Mouse (Mus musculus) layer of hippocampus, postnatal 36 days (tissue): ENCODE measurements at regions not wholly inside any gene's neighbourhood (a gene's known extent, or its start where the extent isn't known, plus 50 kb on each side); places are given as distances from the start of the nearest gene placed in this dataset.

Experiments
- DNase-seq, 2 experiments: peaks; one replicate each; pipeline ENCODE4 v3.0.0; 2022

DNA sequence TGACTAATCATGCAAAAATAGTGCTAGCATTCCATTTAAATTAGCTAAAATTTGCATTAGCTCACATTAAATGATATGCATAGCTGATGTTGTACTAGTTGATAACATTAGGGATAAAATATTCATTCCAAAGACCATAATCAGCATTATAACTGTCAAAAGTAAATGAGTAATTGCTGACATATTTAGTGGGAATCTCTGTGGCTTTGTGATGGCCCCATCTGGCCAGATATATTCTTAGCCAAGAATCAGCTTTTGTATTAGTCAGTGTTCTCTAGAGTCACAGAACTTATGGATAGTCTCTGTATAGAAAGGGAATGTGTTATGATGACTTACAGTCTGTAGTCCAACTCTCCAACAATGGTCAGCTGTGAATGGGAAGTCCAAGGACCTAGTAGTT is 171.2 kb downstream of the Gria2 start:
- DNase-seq: no peak

DNA sequence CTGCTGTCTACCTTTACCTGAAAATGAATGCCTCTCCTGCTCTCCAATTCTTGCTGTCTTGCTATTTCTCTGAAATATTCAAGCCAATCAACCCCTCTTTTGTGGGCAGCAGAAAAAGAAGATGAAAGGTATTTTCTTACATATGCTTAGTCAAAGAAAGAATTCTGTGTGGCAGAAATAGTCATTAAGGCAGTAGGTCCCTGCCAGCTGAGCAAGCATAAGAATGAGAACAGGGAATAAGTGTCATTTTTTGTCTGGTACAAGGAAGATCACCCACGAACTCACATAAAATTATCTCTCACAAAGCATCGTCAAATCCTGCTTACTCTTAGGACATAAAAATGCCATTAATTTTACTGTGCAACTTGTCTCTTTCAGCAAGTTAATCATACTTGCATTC is 192.2 kb downstream of the Gria2 start:
- DNase-seq: no peak

DNA sequence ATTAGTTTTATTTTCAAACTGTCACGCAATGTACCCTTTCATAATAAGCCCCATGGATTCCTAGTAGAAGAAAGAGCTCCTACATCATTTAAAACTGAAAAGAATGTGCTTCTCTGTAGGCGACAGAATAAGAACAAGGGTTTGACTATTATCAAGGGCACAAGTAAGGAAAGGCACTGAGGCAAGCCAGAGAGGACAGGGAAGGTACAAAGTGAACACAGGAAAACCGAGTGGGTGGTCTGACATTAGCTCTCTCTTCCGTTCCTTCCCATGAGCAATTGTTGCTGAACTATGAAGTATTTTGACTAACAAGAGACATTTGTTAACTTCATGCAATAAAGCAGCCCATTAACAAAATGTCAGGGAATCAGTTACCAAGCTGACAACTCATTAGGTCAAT is 194.2 kb downstream of the Gria2 start:
- DNase-seq: peak; percentile 14

DNA sequence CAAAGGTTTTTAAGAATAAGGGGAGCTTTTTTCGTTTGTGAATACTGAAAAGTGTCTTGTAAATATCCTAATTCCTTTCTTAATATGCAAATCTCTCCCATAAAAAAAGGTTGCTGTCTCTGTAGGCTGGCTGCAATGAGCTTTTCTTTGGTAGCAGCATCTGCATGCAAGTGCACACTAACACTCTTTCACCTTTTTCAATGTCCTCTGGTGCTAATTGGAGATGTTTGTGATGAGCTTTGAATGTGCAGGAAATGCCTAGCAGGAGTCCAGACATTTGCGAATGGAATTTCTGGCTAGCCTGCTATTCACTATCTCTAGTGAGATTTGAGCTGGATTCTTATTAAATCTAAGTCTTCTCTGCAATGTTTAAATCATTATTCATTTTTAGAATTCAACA is 194.8 kb downstream of the Gria2 start:
- DNase-seq: no peak

DNA sequence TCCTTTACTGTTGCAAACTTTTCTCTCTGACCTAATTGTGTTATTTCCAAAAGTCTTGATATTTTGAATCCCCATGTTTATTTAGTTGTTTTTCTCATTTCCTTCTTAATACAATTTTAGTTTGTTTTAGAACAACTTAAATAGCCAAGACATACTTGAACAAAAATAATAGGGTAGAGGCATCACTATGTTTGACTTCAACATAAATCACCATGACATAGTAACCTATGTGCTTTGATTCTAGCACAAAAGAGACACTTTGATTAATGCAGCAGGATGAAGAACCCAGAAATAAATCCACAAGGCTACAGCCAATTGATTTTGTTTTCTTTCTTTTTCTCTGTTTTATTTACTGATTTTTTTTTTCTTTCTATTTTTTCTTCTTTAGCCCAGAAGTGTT is 205.1 kb downstream of the Gria2 start:
- DNase-seq: no peak

DNA sequence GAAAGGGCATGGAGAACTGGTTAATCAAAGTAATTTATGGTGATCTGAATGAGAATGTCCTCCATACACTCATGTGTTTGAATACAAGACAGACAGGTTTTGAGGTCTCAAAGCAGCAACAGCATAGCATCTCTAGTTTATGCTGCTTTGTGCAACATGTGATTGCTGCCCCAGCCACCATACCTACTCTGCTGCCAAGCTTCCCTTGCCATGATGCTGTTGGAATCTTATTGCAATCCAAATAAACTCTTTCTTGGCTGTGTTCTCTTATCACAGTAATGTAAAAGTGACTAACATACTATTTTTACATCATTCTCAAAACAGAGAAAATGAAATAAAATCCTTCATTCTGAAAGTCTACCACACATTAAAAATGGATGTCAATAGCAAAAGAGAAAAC is 235.1 kb downstream of the Gria2 start:
- DNase-seq: no peak

DNA sequence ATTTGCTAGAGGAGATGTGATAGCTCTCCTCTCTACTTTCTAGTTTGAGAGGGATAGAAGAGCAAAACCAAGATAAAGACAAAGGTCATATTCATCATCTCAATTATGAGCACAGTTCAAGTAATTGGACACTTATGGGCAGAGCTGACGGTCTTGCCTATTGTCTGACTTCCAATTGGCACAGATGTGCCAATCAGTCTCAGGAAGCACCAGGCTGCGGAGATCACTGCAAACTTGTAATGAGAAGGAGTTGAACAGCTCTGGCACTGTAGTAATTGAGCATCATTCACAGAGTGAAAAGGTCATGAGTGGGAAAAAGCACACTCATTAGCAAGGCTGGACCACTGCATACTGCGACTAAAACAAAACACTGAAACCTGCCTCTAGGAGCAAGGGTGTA is 236.4 kb downstream of the Gria2 start:
- DNase-seq: no peak

DNA sequence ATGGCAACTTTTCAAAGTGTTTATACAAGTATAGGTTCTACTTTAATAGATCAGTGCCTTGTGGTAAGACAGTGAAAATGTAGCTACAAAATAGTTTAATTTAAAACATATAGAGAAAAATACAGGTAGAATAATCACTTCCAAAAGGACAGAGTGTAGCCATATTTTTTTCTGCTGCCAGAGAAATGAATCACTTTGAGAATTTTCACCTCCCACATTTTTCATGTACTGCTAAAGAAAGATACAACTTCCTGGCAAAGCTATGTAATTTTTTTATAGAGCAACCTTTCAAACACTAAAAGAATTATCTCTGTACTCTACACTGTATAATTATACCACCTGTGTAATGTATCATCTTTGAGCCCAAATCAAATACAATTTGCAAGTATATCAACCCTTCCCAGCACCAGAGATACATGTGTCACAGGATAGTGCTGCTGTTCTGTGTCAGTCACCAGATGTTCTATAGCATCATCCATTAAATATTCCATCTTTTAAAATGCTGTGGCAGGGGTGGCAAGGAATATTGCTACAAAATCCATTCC is 256.4 kb downstream of the Gria2 start:
- no peak for DNase-seq

DNA sequence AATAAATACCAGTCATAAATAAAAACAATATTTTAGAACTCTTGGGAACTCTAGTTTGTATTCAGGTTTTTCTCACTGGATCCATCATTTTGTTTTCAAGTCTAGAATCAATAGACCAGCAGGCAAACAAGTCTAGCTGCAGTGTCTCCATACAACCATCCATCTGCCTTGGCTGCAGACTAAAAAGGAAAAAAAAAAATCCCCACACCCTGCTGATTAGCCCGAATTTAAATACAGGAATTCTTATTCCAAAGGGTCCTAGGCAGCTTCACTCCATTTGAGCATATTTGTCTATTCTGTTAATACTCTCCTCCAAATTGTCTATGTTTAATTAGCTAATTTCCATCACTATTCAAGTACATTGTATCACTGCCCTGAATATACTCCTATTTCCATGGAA is 258.9 kb downstream of the Gria2 start:
- DNase-seq: no peak

DNA sequence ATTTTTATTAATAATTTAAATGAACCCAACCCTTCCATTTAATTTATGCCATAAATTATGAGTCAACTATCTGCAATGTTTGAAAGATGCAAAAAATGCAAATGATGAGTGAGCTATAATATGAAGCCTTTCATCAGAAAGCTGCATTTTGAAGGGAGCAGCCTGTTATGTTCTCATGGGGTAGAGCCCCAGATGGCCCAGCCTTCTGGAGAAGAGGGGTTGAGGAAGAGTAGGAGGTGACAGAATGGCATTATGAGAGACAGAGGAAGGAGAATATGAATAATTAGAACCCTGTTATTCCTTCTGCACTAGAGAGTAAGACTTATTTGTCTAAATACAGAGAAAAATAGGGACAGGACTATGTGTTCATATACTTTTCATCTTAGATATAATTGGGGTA is 261.3 kb downstream of the Gria2 start:
- DNase-seq: peak; percentile 82 to 83

DNA sequence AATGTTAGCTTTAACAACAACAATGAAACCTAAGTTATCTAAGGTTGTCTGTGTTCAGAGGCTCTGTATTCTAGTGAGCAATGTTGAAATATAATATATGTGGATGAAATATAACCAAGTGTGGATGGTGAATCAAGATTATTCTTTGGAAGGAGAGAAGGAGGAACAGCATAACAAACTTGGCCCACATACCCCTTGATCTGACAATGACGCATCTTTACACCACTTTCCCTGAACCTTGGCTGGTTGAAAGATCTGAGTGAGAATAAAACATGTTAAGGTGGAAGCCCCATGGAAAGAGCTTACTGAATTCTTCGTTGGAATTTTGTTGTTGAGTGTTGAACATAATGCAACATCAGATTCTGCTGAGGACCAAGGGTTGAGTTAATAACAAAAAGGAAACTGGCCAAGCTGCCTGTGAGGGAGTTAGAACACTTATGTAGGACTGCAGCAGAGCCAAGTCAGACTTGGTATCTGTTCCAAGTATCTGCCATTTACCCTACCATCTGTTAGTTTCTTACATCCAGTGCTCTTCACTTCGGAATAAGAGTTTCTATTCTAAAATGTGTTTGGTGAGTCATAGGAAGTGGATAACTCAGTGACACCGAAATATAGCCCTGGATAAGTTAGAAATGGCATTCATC is 268.8 kb downstream of the Gria2 start:
- peak in 1 of 2 experiments; percentile 8 for DNase-seq

DNA sequence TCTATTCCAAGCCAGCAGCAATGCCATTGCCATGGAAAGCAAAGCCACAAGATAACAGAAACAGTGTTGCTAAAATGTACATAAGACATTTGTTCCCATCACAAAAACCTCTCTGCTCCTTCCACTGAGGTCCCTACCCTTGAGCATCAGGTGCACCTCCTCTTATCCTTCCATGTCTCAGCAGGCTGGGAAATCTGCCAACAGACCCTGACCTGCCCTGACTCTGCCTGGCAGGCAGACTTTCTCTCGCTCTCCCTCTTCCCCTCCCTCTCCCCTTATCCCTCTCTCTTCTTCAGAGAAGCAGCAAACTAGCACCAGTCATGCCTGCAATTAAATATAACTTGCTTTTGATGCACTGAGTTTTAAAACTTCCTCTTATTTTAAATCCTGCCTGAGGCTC is 288.6 kb downstream of the Gria2 start:
- no peak for DNase-seq

DNA sequence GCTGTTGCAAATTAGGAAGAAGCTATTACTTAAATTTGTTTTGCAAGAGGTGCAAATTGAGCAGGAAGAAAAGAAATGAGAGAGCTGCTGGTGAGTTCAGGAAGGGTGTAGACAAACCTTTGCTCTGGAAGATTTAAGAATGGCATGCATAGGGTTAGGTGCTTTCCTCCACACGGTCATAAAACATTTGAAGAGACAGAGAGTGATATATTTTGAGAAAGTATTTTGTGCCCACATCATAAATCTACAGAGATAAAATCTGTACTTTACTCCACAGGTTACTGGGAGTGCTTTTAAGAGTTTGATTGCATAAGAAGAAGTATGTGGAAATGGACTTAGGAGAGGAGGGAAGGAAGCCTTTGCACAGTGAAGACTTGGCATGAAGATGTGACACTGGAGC is 293.4 kb downstream of the Gria2 start:
- DNase-seq: no peak

DNA sequence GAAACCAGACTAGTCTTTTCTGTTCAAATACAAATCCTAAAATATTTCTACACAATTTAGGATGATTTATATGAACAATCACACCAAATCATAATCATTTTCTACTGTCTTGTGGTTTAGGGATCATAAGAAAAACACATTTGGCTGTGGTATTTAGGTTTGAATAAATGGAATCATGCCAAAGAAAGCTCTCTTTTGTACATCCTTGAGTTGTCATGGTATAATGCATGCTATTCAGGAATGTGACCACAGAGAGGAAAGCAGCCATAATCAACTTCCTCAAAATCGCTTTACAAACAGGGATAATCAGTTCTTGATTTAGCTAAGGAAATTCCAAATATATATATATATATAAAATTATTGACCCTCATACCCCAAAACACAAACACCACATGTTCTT is 295.9 kb downstream of the Gria2 start:
- no peak for DNase-seq

DNA sequence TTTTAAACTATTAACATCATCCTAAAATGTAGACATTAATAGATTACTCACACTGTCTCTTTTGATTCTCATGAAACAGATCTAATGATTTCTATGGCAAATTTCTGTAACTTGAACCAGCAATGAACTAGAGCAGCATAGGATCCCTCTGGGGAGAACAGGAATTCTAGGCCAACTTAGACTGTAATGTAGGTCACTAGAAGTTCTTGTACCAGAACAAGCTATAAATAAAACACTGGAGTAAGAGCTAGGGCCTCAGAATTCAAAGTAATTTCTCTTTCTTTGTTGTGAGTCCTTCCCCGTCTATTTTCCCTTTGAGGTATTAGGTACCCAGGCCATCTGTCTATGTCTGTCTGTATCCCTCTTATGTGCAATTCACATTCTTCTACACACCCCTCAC is 301.5 kb downstream of the Gria2 start:
- no peak for DNase-seq

DNA sequence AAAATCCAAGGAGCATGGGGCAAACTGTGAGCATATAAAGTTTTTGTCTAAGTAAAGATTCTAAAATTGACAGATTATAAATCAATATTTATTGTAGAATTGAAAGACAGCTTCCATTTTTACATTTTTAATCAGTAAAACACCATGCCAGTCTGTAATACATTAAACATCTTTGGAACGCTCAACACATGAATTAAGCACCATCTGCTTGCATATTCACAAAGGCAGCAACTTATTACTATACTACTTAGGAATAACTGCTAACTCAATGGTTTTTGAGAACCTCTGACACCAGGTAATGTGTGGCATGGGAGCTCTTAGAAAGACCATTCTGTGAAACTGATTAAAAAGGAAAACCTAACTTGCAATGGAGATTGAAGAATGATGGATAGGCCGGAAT is 306.1 kb downstream of the Gria2 start:
- DNase-seq: no peak

DNA sequence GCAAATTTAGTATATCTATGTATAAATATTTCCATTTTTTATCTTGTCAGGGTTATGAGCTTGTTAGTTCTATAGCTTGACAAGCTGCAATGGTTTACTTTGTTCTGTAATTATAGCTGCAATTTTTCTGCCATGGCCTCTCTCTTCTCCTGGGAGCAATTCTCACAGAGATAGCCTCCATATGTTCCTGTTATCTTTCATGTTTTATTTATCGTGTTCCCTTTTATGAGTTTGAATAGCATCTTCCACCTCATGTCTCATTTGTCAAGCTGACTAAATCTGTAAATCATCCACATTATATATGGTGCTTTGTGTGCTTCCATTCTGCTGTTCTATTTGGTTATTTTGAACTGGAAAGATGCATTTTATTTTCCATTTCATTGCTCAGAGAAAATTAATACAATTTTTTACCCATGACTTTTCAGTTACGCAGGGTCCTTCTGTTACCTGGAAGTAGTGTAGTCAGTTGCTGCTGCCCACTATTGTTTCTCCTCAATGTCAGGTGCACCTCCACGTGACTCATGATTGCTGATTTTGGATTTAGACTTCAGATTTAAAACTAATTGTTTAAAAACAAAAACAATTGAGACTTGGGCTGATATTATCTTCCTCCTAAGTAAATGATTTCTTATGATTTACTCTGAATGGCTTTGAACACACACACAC is 318.3 kb downstream of the Gria2 start:
- no peak for DNase-seq

DNA sequence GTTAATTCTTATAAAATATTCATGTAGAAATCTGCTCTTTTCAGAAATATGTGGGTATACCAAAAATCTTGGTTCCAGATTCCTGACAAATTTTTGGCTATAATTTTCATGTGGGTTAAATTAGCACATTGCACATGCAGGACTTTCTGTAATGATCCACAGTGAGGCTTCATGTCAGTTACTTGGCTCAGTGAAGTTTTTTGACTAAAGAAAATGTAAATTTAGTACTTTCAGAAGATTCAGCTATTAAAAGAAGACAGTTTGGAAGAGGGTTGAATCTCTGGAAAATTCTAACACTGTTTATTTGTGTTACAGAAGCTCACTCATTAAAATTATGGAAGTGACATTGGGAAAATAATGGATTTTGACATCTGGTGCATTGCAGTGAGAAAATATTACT is 324.0 kb downstream of the Gria2 start:
- DNase-seq: no peak

DNA sequence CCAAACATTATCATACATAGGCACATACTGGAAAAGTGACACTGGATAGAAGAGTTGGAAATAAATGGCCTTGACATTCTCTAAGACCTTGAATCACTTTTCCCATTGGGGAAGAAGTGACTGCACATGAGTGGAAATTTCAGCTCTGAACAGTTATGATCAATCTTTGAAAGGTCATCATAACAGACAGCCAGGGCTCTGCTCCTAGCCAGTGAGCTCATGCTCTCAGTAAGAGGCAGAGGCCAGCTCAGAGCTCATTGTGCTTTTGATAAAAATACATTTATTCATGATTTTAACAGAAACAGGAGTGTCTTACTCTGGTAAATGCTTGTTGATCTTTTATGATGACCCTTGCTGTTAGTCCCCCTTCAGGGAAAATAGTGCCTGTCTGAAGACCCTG is 328.9 kb downstream of the Gria2 start:
- DNase-seq: no peak
